Mouse (Mus musculus) megakaryocyte, embryonic 14.5 days (primary cell): Measurements from ENCODE around the gene Lamc3. TPM values are rescaled to one million over a fixed set of nuclear protein-coding genes. Genes with fewer than 3 reads are reported as not detected.

Source experiments
- H3K27me3 ChIP-seq: replicated peaks from 2 replicates; pipeline ENCODE3; 2012; ENCODE audit warnings: inconsistent platforms
- H3K36me3 ChIP-seq: replicated peaks from 2 replicates; pipeline ENCODE3; 2012; ENCODE audit warnings: low read length, inconsistent platforms, mixed read lengths
- H3K4me1 ChIP-seq: 2 replicates; pipeline ENCODE4 v1.6.1; 2012; ENCODE audit warnings: inconsistent platforms
- H3K4me3 ChIP-seq: replicated peaks from 2 replicates; pipeline ENCODE3; 2012; ENCODE audit warnings: moderate library complexity, mild to moderate bottlenecking, inconsistent platforms
- H3K9me3 ChIP-seq: 2 replicates; pipeline ENCODE4 v1.6.1; 2012; ENCODE audit warnings: inconsistent platforms
- FLI1 ChIP-seq: IDR thresholded peaks from 2 replicates; pipeline ENCODE4 v1.6.1; 2012; ENCODE audit warnings: low read length, inconsistent platforms, mixed read lengths
- GATA1 ChIP-seq: IDR thresholded peaks from 3 replicates; pipeline ENCODE4 v1.6.1; 2012; ENCODE audit warnings: mixed read lengths, low read length, inconsistent platforms, borderline replicate concordance
- polyA plus RNA-seq: library from polyadenylated mRNA; stranded (reverse); fragments of >175 nt; gene quantifications from 2 replicates; pipeline ENCODE4 v1.2.3, GENCODE M21; 2012; ENCODE audit warnings: low replicate concordance; ENCODE audit not compliant: insufficient read depth

The Lamc3 gene
- polyA plus RNA-seq, 1 experiment, result not detected

DNA sequence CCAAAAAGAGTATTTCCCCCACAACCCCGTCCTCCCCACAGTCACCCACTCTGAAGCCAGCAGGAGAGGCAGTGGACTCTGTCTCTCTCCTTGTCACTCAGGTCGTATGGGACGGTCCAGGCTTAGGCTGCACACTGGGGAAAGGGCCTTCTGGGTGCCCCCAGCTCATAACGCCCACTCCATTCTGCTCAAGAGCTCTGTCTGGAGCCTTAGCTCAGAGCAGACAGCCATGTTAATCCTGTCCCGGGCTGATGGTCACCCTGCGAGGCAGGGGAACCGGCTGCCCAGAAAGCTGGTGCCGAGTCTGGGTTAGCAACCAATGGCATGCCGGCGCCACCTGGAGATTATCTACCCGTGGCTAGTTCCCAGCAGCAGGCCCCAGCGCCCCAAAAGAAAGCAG, 28.6 kb upstream of the Lamc3 start:
- Histone ChIP-seq H3K27me3 (peaks cover 98% of the 10 kb centered on the region), H3K4me1 (peaks cover 7% of the 10 kb centered on the region; the same call in 1 of the 2 replicates), H3K36me3 (no peaks in the 10 kb centered on the region), H3K4me3 (no peak overlapping the region), H3K9me3 (peaks cover 5% of the 10 kb centered on the region)
- TF ChIP-seq FLI1 (no peak), GATA1 (no peak)

DNA sequence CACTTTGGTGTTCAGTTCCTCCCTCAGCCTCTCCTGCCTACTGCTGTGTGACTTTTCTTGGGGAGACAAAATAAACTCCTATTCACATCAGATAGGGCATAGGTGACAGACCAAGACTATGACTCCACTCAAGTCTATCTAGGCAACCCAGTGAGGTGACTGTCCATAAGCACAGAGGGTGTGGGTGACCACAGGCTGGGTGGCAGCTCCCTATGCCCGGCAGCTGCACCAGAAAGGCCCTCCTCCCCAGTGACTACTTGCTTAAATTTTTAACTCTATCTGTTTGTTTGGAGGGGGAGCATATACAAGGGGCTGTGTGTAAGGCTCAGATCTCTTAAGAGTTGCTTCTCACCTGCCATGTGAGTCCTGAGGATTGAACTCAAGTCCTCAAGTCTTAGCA, 24.2 kb upstream of the Lamc3 start:
- Histone ChIP-seq H3K27me3 (peaks cover 83% of the 10 kb centered on the region), H3K9me3 (no peaks in the 10 kb centered on the region), H3K4me3 (no peak overlapping the region), H3K36me3 (no peaks in the 10 kb centered on the region), H3K4me1 (no peaks in the 10 kb centered on the region)
- TF ChIP-seq FLI1 (no peak), GATA1 (no peak)

DNA sequence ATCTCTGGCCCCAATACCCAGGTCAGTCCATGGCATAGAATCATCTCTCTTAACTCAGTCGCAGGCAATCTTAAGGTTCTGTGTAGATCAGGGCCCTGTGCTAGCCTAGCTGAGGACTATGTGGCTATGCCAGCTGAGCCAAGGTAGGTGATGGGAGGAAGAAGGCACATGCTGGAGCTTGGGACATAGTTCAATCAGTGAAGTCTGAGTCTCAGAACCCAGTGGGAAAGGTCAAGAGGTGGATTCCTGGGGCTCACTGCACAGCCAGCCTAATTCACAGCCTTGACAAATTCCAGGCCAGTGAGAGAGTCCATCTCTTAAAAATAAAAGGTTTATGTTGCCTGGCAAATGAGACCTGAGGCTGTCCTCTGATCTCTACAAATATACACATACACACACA, 23.3 kb upstream of the Lamc3 start:
- TF ChIP-seq FLI1 (no peak), GATA1 (no peak)
- no peaks in the 10 kb centered on the region for H3K36me3 ChIP-seq
- no peaks in the 10 kb centered on the region for H3K9me3 ChIP-seq
- H3K27me3 ChIP-seq, result peaks cover 74% of the 10 kb centered on the region
- no peaks in the 10 kb centered on the region for H3K4me1 ChIP-seq
- H3K4me3 ChIP-seq, result no peak overlapping the region

DNA sequence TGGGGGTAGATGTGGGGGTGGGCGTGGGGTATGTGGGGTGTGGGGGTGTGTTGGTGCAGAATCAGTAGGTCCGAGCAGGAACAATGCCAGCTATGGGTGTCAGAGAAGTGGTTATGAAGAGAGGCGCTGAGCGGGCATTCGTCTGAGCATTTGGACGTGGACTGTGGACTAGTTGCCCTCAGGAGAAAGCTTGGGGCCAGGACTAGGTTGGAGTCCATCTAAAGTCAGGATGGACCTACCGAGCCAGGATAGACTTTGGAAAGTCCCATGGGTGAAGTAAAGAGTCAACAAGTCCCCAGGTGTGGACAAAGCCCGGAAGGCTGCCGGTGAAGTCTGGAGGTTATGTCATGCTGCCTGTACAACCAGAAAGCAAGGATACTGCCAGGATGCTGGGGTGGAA, 22.2 kb upstream of the Lamc3 start:
- Histone ChIP-seq H3K36me3 (no peaks in the 10 kb centered on the region), H3K4me1 (no peaks in the 10 kb centered on the region), H3K9me3 (no peaks in the 10 kb centered on the region), H3K4me3 (no peak overlapping the region), H3K27me3 (peaks cover 69% of the 10 kb centered on the region)
- no peak for TF ChIP-seq GATA1
- TF ChIP-seq FLI1, result no peak

DNA sequence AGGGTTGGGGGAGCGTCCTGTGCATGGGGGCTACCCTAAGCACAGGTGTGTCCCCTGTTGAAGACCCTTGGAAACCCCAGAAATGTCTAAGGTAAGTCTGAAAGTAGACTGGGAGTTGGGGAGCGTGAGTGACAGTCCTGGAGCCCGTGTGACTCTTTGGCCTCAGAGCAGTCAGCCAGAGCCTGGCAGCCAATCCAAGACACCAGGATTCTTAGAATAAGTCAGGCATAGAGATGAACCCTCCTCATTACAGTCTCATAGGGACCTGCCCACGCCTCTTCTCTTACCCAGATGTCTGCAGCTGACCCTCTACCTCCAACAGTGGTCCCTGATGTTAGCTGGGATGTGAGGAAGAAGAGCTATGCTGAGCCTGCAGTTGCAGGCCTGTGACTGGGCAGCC, 21.8 kb upstream of the Lamc3 start:
- no peaks in the 10 kb centered on the region for H3K36me3 ChIP-seq
- H3K27me3 ChIP-seq, result peaks cover 64% of the 10 kb centered on the region
- H3K4me3 ChIP-seq, result no peak overlapping the region
- H3K9me3 ChIP-seq, result no peaks in the 10 kb centered on the region
- TF ChIP-seq FLI1 (no peak), GATA1 (no peak)
- no peaks in the 10 kb centered on the region for H3K4me1 ChIP-seq

DNA sequence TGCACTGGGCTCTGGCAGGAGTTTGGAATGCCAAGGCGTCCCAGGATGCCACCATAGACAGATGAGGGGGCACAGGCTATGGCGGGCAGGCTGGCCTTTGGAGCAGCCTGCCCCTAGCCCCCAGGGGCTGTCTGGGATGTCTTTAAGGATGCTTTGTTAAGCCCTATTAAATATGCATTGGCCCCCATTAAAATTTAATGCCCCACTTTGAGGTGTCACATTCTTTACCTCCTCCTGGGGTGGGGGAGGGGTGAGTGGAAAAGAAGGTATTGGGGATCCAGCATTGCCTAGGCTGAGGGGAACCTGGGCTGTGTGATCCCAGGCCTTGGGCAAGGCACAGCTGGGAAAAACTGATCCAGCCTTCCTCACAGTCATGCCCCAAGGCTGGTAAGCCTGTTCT, 21.3 kb upstream of the Lamc3 start:
- TF ChIP-seq FLI1, result no peak
- H3K4me1 ChIP-seq, result no peaks in the 10 kb centered on the region

DNA sequence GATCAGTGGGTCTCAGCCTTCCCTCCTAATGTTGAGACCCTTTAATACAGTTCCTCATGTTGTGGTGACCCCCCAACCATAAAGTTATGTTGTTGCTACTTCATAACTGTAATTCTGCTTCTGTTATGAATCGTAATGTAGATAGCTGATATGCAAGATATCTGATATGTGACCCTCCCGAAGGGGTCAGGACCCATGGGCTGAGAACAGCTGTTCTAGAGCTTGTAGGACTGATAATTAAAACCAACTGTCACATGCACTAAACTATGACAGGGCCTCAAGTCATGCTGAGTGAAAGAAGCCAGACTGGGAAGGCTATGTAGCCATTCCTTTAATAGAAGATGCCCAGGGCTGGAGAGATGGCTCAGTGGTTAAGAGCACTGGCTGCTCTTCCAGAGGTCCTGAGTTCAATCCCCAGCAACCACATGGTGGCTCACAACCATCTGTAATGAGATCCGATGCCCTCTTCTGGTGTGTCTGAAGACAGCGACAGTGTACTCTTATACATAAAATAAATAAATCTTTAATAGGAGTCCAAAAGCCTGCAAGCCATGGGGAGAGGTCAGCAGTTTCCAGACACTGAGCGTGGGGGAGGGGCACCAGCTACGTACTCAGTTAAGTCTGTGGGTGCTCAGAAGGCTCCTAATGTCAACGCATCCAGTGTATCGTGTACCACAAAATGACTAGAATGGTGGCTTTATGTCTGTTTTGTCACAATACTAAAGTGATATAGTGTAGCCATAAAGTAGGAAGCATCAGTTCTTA, 19.1 kb upstream of the Lamc3 start:
- H3K27me3 ChIP-seq, result peaks cover 55% of the 10 kb centered on the region

More for the DNA sequence above, 21.3 kb upstream of the Lamc3 start:
- peaks cover 63% of the 10 kb centered on the region for H3K27me3 ChIP-seq
- no peaks in the 10 kb centered on the region for H3K36me3 ChIP-seq
- peaks cover 3% of the 10 kb centered on the region for H3K9me3 ChIP-seq
- H3K4me3 ChIP-seq, result no peak overlapping the region

DNA sequence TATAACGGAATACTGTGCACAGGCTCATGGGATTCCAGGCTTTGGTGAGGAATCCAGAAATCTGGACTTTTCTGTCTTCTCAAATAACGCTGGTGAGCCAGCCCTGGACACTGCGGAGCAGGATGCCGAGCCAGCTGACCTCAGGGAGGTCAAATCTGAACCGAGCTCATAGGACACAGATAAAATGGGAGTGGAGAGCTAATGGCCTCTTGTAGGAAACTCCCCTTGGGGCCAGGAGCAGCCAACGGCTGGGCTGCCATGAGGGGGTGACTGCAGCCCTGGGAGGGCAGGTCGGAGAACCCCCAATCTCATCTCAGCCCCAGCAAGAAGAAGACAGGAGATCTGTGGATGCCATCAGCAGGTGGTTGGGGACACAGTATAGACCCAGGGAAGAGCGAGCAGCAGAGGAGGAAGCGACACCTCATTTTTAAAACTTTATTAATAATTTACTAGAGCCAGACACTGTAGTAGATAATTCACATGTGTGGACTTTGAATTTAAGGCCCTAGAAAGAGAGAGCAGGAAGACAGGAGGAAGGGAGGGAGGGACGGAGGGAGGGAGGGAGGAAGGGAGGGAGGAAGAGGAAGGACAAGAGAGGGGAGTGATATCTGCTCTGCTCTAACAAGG, 18.4 kb upstream of the Lamc3 start:
- TF ChIP-seq GATA1 (no peak), FLI1 (no peak)
- Histone ChIP-seq H3K27me3 (peaks cover 55% of the 10 kb centered on the region), H3K4me3 (no peak overlapping the region), H3K36me3 (no peaks in the 10 kb centered on the region), H3K9me3 (peaks cover 16% of the 10 kb centered on the region), H3K4me1 (no peaks in the 10 kb centered on the region)

More for the DNA sequence above, 19.1 kb upstream of the Lamc3 start:
- Histone ChIP-seq H3K36me3 (no peaks in the 10 kb centered on the region), H3K4me3 (no peak overlapping the region), H3K4me1 (no peaks in the 10 kb centered on the region), H3K9me3 (peaks cover 16% of the 10 kb centered on the region)
- TF ChIP-seq FLI1, result no peak
- no peak for TF ChIP-seq GATA1

DNA sequence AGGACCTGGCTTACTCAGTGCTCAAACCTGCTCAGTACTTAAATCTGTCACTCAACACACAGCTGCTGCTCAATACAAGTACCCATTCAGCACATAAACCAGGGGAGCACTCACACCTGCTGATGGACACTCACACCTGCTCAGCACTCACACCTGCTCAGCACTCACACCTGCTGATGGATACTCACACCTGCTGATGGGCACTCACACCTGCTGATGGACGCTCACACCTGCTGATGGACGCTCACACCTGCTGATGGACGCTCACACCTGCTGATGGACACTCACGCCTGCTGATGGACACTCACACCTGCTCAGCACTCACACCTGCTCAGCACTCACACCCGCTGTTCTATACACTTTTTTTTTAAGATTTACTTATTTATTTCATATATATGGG, 17.4 kb upstream of the Lamc3 start:
- Histone ChIP-seq H3K36me3 (no peaks in the 10 kb centered on the region), H3K4me1 (no peaks in the 10 kb centered on the region; the same call in 1 of the 2 replicates), H3K27me3 (peaks cover 63% of the 10 kb centered on the region), H3K4me3 (no peak overlapping the region), H3K9me3 (peaks cover 16% of the 10 kb centered on the region)
- TF ChIP-seq FLI1, result no peak
- TF ChIP-seq GATA1, result no peak

DNA sequence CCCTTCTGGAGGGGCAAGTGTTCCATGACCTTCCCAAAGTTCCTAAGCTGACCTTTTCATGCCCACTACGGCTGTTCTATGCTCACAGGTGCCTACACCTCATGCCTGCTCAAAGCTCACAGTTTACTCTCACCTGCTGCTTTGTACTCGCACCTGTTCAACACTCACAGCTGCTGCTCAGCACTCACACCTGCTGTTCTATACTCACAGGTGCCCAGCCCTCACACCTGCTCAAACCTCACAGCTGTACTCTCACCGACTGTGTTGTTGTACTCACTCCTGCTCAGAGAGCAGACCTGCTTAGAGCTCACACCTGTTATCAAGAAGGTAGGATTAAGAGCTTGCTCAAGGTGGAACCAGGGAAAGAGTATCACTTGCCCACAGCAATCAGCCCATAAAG, 16.4 kb upstream of the Lamc3 start:
- Histone ChIP-seq H3K27me3 (peaks cover 63% of the 10 kb centered on the region), H3K9me3 (peaks cover 16% of the 10 kb centered on the region), H3K4me3 (no peak overlapping the region), H3K4me1 (no peaks in the 10 kb centered on the region; the same call in 1 of the 2 replicates), H3K36me3 (no peaks in the 10 kb centered on the region)
- no peak for TF ChIP-seq GATA1
- TF ChIP-seq FLI1, result no peak
